In the genomic region with DNA sequence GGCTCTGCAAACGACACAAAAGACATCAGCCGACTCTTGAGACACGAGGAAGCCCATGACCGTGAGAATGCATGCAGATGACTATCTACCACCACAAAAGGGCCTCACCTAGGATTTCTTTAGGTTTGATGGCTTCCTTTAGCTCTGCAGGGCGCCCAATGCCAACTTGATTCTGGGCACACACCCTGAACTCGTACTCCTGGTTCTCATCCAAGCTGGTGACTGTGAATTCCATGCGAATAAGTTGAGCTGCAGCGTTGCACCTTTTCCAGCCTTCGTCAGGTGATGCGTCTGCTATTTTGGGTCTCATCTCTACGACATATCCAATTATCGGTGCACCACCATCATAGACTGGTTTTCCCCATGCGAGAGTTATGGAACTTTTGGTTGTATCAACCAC, we compare ENCODE assay signal across 13 mouse cellular contexts.
"Had no signal": no experiment of that assay in that cellular context is flagged by ENCODE, and none has a peak within 500 bp of the region (broad histone marks: within the 10 kb centered on the region; RNA-seq: fewer than 3 reads in every experiment).

No protein-coding gene starts in this region.

- H3K4me1 ChIP-seq: megakaryocyte, embryonic 14.5 days; midbrain, embryonic 13.5 days; midbrain, embryonic 15.5 days; neural tube, embryonic 12.5 days; stomach, embryonic 15.5 days had no signal

- H3K9me3 ChIP-seq: midbrain, embryonic 13.5 days; midbrain, embryonic 15.5 days; neural tube, embryonic 12.5 days; stomach, embryonic 15.5 days had no signal

- H3K9ac ChIP-seq: lung, embryonic 14.5 days; midbrain, embryonic 13.5 days; midbrain, embryonic 15.5 days; neural tube, embryonic 12.5 days; stomach, embryonic 15.5 days had no signal

- H3K27ac ChIP-seq: midbrain, embryonic 13.5 days; midbrain, embryonic 15.5 days; neural tube, embryonic 12.5 days; stomach, embryonic 15.5 days had no signal

- H3K4me3 ChIP-seq: megakaryocyte, embryonic 14.5 days; midbrain, embryonic 13.5 days; midbrain, embryonic 15.5 days; neural tube, embryonic 12.5 days; stomach, embryonic 15.5 days had no signal

- H3K36me3 ChIP-seq: midbrain, embryonic 13.5 days; midbrain, embryonic 15.5 days; neural tube, embryonic 12.5 days; stomach, embryonic 15.5 days had no signal

- DNase-seq: lung, adult 18-20 months; lung, embryonic 14.5 days; lung, postnatal 10 days; lung, postnatal 4 days; right cerebral cortex, postnatal 14 days; thymus, adult 18-20 months; thymus, postnatal 14 days; thymus, postnatal 36 days had no signal

- H3K27me3 ChIP-seq: megakaryocyte, embryonic 14.5 days; midbrain, embryonic 13.5 days; midbrain, embryonic 15.5 days; neural tube, embryonic 12.5 days; stomach, embryonic 15.5 days had no signal
